Mouse (Mus musculus): ENCODE measurements around the gene Rce1.

GRCm38 (mm10) chr19:4603801-4604723 is 21.4 kb downstream of the Rce1 start:
- TF ChIP-seq CTCF (IDR thresholded peaks at IDR 0.05; ENCODE audit: control insufficient read depth, insufficient read depth, low read length) (peak; percentile 39; the same call in 1 of the 2 replicates), POLR2A (IDR thresholded peaks at IDR 0.05; ENCODE audit: borderline replicate concordance, control insufficient read depth, low read depth, low read length) (no peak)

Data from bone marrow, adult 2 months (tissue).